Mouse (Mus musculus) heart, postnatal 4 days (tissue): Measurements from ENCODE around the gene Stra6. TPM values are rescaled to one million over a fixed set of nuclear protein-coding genes. Genes with fewer than 3 reads are reported as not detected.

ENCODE experiments used
- DNase-seq: peaks from one replicate; pipeline ENCODE4 v3.0.0; 2021
- total RNA-seq, 2 experiments: library from RNA; stranded (reverse); gene quantifications; 2 replicates each; pipeline ENCODE4 v1.2.3; 2021

Stra6 gene
- total RNA-seq, 2 experiments from 2014 or later = 0.11 to 0.26 TPM

DNA sequence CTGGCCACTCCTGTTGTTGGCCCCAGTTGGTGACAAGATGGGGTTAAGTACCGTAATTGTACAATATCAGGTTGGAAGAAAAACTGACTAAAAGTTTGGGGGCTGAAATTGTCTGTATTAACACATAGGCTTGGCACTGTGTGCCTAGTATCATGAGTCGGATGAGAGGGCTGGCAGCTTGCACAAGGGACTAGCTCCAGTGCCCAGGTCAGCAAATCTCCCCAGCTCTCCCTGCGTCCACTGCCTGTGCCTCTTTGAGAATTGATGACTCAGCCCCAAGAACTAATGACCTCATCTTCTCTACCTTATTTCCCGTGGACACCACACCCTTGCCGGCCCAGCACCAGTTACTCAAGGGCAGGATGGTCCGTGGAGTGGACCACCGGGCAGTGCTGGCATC is 13.7 kb upstream of the Stra6 start:
- DNase-seq = no peak

DNA sequence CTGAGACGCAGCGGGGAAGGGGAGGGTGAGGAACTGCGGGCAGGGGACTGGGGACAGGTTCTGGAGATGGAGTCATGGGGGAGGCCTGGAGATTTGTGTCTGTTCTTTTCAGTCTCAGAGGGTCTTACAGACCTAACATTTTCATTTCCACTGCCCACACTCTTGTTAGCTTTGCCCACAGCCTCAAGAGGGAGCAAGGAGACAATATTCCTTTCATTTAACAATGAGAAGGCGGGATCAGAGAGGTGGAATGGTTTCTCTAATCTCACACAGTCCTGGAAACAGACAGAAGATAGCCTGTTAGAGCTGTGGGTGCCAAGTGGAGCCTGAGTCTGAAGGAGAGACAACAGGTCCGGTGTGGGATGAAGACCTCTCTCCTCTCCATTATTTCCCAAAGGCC is 11.7 kb upstream of the Stra6 start:
- DNase-seq = no peak

DNA sequence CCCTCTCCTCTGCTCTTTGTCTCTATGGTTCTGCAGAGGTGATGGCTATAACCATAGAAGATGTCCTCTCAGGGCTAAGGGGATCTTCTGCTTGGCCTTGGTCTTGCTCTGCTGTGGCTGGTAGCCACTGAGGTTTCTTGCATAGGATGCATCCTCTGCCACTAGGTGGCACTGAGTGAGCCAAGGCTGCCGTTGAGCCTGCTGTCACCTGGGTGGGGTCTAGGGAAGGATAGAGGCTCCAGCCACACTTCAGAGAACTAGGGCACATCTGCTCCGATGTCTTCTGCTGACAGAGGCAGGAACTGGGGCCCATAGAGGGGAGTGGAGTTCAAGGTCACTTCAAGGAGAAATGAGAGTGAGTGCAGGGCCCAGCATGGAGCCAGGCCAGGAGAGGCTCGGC is 10.5 kb upstream of the Stra6 start:
- DNase-seq = peak; percentile 62

DNA sequence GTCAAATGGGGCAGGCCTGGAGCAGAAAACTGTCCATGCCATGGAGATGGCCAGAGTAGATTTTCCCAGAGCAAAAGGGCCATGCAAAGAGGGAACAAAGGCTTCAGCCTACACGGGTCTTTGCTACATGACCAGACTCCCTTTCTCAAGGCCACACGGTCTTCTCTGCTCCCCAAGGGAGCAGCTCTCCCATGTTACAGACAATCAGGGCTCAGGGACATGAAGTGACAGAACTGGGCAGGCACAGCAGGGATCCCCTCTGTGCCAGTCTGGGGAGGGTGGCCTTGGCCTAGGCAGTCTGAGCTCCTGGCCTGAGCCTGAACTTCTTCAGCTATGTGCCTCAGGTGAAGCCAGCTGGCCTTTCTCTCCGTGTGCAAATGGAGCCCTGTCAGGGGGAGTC is 10.0 kb upstream of the Stra6 start:
- DNase-seq = no peak

DNA sequence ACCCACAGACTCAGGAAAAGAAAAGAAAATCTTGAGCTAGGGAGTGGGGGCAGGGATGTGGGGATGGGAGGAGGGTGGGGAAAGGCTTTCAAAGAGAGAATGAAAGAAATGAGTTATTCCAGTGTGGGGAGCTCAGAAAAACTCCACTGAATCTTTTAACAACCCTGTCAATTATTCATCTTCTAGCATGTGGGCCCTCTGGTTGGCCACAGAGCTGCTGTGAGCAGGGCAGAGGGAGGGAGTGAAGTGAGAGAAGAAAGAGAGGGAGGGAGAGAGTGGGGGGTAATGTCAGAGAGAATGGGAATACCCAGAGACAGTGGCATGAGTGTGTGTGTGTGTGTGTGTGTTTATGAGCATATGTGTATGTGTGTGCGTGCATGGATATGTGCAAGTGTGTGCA is 9.6 kb upstream of the Stra6 start:
- DNase-seq = no peak

DNA sequence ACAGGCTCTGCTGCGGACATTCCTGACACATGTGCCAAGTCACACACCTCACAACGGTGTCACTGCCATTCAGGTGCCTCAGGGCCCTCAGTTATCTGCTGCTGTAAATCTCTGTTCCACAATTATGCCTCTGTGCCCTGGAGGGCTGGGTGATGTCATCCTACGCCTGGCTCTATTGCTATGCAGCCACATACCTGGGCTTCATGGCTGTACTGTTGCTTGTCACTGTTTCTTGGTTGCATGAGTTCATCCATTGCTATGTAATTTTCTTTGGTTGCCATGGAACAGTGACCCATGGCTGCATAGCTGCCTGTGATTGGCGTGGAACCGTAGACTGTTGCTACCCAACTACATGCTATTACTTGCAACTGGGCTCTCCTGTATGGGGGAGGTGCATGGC is 7.9 kb upstream of the Stra6 start:
- DNase-seq = no peak

DNA sequence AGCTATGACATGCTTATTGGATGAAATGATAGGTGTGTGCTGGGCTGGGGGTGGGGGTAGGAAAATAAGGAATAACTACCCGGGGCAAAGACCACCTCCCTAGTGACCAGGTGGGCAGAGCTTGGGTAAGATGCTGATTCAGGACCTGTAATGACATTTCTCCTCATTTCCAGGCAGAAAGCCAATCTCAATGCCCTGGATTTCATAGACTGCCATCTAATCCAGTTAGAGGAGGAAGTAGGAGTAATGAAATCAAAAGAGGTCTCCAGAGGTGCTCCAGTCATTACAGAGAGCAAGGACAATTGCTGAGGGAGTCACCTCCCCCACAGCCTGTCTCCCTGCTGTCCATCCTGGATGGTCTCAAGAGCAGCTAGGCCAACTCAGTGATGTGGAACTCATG is 3.7 kb upstream of the Stra6 start:
- no peak for DNase-seq

DNA sequence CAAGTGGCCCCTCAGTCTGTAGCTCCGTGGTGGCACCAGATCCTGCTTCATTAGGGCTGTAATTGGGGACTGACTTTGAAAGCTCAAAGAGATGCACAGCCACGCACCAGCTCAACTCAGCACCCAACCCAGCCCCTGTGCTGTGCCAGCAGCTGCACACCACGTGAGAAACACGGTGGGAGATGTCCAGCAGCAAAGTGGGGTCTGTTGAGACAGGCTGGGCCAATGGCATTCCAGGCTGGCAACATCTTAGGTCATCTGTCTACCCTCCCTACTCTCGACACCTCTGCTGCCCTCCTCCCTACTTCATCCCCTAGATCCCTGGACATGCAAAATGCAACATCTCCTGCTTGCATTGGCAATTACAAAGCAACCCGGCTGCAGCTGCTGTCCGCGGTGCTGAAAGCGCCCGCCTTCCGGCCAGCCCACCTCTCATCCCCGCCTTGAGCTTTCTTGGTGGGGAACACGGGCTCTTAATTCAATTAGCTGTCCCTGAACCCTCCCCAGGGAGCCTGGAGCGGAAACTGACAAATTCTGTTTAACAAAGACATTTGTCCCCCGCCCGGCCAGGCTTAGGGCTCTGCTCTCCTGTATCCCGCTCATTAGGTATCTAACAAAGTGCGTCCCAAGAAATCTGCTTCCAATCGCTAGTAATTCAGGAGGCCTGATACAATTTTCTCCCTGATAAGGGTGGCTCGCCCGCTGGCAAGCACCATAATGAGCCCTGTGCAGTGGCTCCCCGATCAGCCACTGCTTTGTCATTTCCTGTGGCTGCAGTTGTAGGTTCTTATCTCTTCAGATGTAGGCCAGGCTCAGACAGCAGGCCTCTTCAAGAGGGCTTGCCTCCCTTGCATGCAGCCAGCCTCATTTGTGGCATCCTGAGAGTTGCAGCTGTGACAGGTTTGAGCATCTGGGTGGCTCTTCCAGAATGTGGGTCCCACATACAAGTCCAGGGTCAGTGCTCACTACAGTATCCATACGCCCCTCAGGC is 2.6 kb upstream of the Stra6 start:
- peak; percentile 85 for DNase-seq

DNA sequence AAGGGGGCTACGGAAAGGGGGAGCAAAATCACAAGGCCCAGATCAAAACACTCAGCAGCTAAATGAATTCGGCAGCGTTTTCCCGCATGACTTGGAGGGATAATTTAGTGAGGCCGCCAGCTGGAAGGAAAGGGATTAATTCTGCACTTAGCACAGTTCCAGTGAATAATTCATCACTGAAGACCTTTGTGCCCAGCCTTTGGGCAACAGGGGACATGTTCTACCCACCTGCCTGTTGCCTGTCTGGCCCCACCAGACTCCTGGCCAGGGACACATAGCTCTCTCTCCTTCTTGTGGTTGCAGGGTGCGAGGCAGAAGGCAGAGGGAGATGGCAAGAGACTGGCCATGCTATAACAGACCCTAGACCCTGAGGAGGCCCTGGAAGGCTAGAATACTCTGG is 1.9 kb downstream of the Stra6 start:
- no peak for DNase-seq

DNA sequence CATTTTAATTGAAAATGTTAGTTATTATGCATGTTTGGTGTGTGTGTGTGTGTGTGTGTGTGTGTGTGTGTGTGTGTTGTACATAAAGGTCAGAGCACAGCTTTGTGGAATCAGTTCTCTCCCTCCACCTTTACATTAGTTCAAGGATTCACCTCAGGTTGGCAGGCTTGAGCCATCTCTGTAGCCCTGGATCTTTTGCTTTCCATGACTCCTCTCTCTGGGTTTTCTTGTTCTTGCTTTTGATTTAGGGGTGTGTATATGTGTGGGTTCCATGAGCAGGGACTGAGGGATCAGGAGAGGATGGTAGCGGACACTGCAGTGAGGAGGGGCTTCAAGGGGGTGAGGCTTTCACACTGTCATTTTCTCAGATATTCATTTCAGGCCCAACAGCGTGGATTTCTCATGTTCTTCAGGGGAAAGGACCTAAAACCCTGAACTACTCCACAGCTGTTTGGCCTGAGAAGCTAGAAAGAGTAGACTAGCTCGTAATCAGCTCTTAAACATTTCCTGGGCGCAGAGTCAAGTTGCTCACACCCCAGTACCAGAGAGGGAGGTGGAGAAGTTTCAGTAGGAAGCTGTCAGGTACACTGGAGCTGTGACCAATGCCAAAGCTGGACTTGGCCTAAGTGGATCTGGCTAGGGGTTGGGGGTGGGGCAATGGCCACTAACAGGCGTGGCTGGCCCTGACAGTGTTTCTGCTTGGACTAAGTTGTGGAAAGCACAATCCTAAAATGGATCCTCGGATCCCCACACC is 2.6 kb downstream of the Stra6 start:
- no peak for DNase-seq

DNA sequence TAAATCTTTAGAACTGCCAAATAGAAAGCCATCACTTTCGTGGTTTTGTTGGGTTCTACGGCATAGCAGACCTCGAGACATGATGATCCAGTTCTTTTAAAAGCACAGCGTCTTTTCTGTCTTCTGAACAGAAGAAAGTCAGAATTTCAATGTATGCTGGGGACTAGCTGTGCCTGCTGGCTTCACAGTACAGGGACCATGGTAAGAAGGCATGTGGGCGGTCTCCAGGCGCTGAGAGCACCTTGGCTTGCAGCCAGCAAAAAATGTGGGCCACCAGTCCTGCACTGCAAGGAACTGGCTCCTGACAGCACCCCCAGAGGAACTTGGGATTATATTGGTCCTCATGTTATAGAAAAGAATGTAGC is 3.1 kb downstream of the Stra6 start:
- DNase-seq = no peak

DNA sequence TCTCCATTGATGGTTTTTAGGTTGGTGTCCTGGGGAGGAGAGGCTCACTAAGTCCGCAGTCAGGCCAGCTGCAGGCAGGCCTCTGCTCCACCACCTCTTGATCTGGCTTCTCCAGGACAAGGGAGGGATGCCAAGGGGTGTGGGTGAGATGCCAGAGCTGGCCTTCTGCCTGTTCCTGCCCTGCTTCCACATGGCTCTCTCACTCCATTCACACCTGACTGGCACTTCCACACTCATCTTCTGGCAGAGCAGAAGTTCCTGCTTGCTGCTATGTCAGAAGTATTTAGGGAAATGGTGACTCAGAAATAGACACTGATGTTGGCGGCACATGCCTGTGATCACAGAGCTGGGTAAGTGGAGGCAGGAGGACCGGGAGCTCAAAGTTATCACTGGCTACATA is 4.0 kb downstream of the Stra6 start:
- peak; percentile 25 for DNase-seq

DNA sequence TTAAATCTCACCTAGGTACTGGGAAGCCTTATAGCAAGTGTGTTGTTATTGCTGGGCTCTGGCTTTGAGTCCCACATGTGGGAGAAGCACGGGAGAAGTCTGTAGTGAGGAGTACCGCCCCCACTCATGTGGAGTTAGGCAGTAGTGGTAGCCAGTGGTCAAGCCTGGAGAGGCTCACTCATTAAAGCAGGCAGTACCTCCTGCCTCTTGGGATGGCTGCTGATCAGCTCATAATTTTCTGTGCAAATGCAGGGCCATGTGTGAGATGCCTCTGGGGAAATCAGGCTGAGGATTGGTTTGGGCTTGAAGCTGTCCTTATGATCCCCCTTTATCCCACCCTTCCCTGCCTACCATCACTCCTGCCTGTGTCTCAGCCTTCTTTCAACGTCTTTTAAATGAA is 11.0 kb downstream of the Stra6 start:
- DNase-seq = no peak

DNA sequence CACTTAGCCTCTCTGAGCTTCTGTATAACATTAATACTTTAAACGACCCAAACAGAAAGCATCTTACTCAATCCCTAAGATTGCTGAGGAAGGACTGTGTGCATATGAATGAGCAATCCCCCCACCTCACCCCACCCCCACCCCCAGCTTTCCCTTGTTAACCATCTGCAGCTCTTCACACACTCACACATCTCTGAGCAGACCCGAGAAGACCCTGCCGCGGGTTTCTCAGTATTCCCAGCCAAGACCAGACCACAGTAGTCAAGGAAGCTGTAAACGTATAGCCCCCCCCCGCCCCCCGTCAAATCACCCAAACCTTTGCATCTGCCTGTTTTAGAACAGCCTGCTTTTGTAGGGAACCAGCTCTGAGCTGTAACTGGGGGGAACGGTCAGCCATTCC is 21.0 kb downstream of the Stra6 start:
- no peak for DNase-seq

DNA sequence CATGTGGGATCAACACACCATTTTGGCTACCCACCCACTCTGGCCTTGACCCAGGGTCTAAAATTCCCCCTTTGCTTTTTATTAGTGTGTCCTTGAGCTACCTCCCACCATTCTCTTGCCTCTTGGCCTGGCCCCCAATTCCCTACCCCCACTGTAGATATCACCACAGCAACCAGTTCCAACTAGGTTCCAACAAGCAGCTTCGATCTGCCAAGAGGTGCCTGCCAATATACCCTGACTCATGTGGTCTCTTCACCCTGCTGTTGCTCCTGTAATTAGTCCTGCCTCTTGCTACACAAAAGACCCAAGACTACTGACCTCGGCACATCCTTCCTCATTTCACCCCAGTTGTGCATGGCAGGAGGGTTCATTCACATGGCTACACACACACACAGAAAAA is 21.5 kb downstream of the Stra6 start:
- peak; percentile 20 for DNase-seq

DNA sequence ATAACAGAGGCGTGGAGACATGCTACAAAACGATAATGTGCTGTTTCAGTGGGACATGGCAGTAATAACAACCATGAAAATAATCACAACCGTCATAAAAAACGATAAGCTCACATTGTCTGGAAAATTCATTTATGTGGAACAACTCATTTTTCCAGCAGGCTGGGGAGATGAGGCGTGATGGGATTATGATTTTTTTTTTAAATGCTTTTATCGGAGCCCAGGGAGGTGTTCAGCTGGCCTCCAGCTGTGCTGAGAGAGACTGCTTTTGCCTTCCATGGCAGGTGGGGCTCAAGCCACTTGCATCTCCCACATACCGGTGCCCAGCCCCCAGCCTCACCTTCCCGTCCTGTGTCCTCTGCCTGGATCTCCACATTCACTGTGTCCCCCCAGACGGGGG is 22.6 kb downstream of the Stra6 start:
- DNase-seq = no peak

DNA sequence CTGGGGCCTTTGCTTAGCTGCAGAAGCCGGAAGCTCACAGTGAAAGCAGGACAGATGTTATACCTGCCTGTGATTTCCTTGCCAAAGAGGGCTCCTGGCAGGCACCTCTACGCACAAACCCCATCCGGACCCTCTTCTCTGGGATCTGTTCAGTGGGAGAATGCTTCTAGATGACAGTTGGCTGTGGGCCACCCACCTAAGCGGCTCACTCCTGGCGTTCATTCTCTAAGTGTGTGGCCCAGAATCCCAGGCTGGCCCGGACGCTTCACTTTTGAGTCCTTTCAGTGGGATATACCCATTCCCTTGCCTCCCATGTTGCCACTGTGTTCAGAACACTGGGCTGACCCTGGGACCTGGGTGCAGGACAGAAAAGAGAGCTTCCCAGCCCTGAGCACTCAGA is 23.3 kb downstream of the Stra6 start:
- DNase-seq = no peak

DNA sequence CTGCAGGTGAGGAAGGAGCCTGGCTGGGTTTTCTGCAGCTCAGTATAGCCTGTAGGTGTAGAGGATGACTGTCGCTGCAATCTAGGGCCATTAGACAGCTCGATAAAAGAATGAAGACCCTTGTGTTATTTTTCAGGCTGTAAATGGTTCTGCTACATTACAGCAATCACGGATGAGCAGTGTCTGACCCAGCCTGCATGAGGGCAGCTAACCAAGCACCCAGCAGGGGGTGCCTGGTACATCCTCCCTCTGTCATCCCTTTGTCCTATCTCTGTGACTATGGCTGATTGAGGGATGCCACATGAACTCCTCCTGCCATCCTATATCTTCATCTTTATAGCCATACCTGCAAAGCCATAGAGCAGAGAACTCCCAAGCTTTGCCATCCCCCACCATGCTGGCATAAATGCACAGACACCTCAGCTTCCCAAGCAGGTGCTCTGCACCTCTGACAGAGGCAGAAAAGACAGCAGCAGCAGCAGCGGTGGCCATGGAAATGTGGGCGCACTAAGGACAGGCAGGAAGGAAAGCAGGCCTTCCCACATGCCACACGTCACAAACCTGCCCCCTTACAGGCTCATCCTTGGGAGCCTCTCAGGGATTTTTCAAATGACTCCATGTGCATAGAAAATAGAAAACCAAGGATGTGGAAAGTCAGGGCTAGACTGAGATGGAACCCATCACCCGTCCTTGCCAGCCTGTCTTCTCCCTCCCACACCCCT is 23.9 kb downstream of the Stra6 start:
- DNase-seq = no peak

DNA sequence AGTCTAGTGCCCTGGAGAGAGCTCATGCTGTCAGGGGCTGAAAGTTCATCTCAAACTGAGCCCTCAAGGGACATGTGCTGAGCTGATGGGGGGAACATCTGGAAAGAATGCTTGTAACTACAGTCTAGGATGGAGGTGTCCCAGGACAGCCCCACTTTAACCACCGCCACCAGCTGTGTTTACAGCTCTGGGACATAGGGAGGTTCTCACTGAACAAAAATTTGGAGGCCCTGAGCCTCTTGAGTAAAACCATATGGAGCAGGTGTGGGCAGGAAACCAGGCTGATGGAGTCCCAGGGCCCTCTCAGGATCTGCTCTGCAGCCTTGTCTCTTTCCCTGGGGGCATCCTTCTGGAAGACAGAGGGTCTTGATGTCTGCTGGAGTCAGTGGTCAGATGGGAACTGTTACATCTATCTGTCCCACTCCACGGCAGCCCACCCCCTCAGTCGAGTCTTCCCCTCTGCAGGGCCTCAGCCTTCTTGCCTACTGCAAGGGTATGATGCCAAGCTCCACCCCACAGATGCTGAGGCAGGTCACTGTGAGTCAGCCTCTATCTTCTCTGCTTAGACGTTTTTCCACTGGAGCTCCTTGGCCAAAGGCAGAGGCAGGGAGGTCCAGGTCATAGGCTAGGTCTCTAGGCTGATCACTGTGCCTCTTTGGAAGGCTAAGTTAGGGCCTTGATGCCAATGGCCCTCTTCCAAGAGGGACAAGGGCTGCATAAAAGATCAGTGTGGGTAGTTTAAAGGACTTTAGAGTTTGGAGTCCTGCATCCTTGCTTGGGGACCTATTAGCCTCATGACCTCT is 28.2 kb downstream of the Stra6 start:
- peak; percentile 42 for DNase-seq

DNA sequence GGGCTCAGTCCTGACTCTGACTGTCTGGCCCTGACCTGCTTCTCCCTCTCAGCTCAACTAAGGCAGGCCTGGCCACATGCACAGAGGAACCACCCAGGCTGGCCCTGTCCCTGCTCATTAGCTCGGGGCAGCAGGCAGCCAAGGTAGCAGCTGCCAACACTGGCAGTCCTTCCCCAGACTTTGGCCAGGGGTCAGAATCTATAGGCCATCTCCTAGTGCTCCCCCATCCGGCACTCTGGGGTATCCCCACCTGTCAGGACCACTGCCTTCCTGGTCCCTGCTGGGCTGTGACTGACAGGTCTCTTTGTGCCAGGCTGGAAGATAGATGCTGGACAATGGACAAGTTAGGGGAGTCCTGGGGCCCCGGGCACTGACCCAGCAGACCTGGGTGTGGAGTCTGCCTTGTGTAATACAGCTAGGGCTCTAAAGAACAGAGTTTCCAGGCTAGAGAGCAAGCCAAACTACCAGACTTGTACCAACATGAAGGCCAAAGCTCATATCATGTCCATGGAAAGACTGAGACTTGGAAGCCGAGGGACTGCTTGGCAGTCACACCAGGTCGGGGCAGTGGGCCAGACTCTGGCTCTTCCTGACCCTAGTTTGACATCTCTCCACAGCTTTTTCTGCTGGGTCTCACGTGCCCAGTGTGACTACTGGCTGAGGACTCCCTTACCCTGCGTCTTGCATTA is 29.1 kb downstream of the Stra6 start:
- peak; percentile 53 for DNase-seq

DNA sequence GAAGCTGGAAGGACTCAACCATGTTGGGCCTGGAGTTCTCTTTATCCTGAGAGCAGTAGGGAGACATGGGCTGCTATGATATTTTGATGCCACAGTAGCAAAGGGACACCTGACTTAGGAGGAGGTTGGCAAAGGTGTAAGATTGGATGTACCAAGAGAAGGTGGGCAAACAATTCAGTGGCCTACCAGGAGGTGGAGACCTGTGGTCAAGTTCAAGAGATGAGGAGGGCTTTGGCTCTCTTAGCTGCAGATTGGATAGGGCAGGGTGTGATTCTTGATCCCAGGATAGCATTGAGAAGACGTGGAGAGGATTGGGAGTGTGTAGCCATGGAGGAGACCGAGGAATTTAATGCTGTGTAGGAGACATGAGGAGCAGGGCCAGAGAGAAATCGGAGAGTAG is 30.2 kb downstream of the Stra6 start:
- DNase-seq = no peak

DNA sequence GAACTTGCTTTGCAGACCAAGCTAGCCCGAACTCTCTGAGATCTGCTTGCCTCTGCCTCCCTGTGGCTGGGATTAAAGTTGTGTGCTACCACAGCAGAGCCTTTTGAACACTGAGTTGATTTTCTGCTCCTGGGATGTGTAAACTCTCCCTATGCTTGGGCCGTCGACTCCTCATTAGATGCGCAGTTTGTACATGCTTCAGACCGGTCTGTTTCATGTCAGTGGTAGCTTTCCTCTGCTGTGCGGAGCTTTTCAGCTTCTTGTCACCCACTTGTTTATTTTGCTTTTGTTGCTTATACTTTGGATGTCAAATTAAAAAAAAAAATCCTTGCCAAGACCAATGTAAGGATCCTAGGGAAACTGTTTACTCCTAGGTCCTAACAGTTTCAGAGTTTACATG is 32.4 kb downstream of the Stra6 start:
- DNase-seq = no peak
